10 mouse cellular contexts compared by ENCODE assay signal in the genomic region with DNA sequence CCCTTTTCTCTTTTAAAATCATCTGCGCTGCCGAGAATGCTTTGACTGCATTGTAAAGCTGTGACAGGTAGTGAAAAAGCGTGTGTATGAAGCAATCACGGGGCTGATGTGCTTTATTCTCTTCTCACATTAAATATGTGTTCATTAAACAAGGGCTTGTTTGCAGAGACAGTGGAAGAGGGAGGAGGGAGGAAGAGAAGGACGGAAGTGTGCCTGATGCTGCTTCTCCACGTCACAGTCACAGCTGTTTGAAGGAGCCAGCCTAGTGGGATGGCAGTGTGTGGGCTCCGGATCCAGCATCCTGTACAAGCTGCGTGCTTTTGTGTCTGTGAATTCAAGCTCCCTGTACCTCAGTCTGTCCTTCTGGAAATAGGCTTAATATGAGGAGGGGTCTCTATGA.
DNase-seq lines count a peak whose midpoint lies in the region.
"Had no signal": no experiment of that assay in that cellular context is flagged by ENCODE, and none has a peak within 500 bp of the region (broad histone marks: within the 10 kb centered on the region; RNA-seq: fewer than 3 reads in every experiment).

No protein-coding gene starts in this region.

- peak; percentile 58 to 59 for DNase-seq in layer of hippocampus, adult 18-20 months (ENCODE audit: low spot score in 2 of 2)
- no peak for DNase-seq in layer of hippocampus, adult 9-10 months (ENCODE audit: low spot score)
- DNase-seq in frontal cortex, postnatal 25 days (ENCODE audit: low spot score in 2 of 2): peak; percentile 18 to 27
- DNase-seq in left cerebral cortex, postnatal 10 days (ENCODE audit: extremely low spot score in 1 of 2, low spot score in 2 of 2): peak; percentile 7 to 28
- peak; percentile 56 for DNase-seq in right cerebral cortex, postnatal 25 days
- no peak for DNase-seq in gastrocnemius, postnatal 36 days
- no peak for DNase-seq in embryo, embryonic 10.5 days (ENCODE audit: low spot score)
- DNase-seq in adrenal gland, postnatal 10 days: no peak
- DNase-seq: embryo, embryonic 11 days; liver, postnatal 0 days had no signal

- intact Hi-C loops in left cerebral cortex, postnatal 10 days (cut with DNase I): no loop called here
- intact Hi-C loops in gastrocnemius, postnatal 36 days (cut with DNase I): no loop called here

Comparison
In these comparisons a context has a peak if more than half of its experiments do, and no peak if none do; other contexts are left out.
1. DNase-seq: peak in layer of hippocampus, adult 18-20 months (2 of 2), frontal cortex, postnatal 25 days (2 of 2), left cerebral cortex, postnatal 10 days (2 of 2) and right cerebral cortex, postnatal 25 days (single experiment); none in layer of hippocampus, adult 9-10 months (single experiment), gastrocnemius, postnatal 36 days (0 of 2), embryo, embryonic 10.5 days (single experiment) and adrenal gland, postnatal 10 days (single experiment).